Mouse (Mus musculus) inflammation-experienced regulatory T-cells, adult 6 months (primary cell): ENCODE results near the gene Edn2. TPM values are rescaled to one million over a fixed set of nuclear protein-coding genes. Genes with fewer than 3 reads are reported as not detected.

Experiments used
- ATAC-seq: one replicate; pipeline ENCODE4 v1.8.0; 2017
- polyA plus RNA-seq, 3 experiments: library from polyadenylated mRNA; unstranded; fragments of 100-300 nt; shearing (Covaris generic); gene quantifications; one replicate each; pipeline ENCODE4 v1.2.1; 2017

Edn2 gene
- not detected for polyA plus RNA-seq

GRCm38 (mm10) chr4:120161166-120161949, at the start of gene Edn2:
TSS of gene Edn2 (plus strand) at chr4:120161206.
- ATAC-seq, result peak; percentile 38

- no peak for ATAC-seq
Measured at GRCm38 (mm10) chr4:120115516-120115915, 45.5 kb upstream of the Edn2 start.

DNA sequence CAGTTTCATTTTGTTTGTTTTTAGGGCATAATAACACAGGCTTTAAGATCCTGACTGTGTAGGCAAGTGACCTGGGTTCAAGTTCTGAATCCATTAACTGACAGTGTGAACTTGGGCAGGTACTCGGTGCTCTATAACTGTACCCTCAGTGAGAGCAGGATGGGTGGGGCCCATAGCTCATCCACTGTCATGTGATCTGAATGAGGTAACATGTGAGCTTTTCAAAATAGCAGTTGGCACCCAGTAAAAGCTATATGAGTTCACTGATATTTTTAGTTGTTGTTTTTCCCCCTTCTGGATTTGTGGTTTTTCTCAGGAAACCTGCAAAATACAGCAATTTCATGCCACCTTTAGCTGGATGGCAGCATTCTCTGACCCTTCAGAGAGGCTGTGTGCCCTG, 44.7 kb upstream of the Edn2 start:
- no peak for ATAC-seq

GRCm38 (mm10) chr4:120120276-120120675, 40.7 kb upstream of the Edn2 start:
- peak; percentile 41 for ATAC-seq

DNA sequence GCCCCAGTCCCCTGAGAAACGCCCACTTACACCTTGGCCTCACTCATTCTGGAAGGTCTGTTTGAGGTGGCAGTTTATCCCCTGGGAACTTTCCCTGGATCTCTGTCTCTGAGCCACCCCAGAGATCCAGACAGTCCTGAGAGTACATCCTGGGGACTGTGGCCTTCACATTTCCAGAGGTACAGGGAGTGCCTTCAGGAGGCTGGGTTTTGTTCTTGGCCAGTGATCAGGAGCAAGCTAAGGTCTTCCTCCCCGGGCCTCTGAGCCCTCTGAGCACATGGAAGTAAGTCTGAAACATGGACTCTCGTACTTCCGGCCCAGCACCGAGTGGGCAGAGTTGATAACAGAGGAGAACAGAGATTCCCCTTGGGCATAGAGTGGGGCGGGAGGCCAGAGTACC, 36.4 kb upstream of the Edn2 start:
- ATAC-seq, result no peak

DNA sequence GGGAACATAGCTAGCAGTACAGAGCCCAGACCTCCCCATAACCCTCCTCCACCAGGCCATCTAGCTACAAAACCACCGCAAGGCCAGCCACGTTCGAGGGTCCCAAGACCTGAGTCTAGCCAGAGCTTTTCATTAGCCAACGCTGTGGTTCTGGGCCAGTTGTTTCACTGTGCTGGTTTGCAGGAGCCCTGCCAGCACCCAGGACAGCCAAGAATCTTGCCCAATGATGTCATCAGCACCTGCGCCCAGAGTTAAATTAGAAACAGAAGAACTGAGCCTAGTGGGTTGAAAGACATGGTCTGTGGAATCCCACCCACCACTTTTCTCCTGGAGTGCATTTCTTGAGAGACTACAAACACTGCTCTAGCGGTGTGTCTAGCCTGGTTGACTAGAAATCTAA, 35.0 kb upstream of the Edn2 start:
- ATAC-seq, result no peak

DNA sequence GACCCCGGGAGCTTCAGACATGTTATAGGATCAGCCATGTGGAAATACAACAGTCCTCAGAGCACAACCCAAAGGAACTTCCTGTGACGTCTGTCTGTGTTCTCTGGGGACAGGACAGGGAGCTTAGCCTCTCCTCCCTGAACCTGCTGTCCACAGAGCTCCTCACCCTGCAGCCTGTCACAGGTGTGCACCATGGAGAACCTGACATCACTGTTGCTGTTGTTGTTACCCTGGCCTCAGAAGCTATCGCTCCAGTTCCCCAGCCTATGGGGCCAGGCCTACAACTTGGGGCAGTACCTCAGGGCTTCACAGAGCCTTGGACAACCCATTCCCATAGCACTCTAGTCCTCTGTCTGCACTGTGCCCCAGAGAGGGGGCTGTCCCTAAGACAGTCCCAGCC, 33.7 kb upstream of the Edn2 start:
- no peak for ATAC-seq

DNA sequence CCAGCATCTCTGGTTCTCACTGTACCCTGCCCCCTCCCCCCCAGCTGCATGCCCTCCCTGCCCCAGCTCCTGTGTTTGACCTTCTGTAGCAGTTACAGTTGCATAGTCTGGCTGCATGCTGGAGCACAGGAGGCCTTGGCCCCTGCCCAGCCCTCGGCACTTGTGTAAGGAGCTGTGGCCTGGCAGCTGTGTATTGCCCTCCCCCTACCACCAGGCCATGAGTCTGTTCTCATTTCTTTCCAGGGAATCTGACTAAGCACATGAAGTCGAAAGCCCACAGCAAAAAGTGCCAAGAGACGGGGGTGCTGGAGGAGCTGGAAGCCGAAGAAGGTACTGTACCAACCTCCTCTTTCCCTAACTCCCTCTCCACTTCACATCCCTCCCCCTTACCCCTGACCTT, 33.0 kb upstream of the Edn2 start:
- ATAC-seq, result no peak

DNA sequence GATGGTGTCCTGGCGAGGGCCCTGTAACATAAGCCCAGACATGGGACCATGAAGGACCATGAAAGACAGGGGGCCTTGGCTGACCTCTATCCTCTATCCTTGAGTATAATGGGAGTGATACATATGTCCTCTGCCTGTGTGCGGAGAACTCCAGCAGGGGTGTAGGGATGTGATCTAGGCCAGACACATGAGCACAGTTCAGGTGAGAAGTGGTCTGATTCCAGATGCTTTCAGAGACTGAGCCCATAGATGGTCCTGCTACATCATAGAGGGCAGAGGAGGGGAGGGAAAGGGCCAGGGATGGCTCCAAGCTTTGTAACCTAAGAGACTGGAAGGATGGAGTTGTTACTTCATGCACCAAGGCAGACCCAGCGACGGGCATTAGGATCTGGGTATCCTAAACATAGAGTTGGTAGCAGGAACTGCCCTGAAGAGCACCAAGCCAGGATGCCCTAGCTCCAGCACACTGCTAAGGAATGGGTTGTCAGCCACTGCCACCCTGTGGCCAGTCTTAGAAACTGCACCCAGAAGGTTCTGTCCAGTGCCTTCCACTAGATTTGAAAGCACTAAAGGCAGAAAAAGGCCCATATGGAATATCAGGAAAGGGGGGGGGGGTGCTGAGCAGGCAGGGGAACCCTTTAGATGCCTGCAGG, 31.6 kb upstream of the Edn2 start:
- ATAC-seq, result peak; percentile 82

DNA sequence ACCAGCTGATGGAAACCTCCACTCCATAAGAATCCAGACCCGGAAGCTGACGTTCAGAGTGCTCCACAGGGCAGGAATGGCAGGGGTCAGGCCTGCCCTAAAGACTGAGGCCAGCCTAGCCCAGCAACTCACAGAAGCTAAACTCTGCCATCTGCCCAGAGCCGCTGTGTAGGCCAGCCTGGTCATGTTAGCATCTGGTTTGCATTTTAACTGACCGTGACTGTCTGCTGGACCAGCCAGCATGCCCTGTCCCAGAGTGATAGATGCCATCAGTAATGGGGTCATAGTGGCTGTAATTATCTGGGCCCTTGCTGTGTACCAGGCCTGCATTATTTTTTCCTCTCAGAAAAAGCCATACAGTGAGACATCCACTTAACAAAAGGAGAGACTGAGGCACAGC, 30.1 kb upstream of the Edn2 start:
- ATAC-seq, result no peak

DNA sequence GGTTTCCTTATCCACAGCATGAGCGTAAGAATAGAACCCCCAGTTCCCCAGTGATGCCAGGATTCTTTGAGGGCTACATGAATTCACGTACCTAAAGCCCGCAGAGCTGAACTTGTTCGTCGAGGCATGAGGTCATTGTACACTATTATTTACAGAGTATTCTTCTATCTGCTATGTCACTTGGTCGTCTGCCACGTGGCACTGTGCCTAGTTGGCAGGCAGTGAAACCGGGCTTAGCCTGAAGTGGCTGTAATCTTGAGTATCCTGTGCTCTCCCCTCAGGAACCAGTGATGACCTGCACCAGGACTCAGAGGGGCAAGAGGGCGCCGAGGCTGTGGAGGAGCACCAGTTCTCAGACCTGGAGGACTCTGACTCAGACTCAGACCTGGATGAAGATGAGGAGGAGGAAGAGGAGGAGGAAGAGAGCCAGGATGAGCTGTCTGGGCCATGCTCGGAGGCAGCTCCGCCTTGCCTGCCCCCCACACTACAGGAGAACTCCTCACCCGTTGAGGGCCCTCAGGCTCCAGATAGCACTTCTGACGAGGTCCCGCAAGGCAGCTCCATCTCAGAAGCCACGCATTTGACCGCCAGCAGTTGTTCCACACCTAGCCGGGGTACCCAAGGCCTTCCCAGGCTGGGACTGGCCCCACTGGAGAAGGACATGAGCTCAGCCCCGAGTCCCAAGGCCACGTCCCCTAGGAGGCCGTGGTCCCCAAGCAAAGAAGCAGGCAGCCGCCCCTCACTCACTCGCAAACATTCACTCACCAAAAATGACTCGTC, 29.4 kb upstream of the Edn2 start:
- ATAC-seq, result no peak

DNA sequence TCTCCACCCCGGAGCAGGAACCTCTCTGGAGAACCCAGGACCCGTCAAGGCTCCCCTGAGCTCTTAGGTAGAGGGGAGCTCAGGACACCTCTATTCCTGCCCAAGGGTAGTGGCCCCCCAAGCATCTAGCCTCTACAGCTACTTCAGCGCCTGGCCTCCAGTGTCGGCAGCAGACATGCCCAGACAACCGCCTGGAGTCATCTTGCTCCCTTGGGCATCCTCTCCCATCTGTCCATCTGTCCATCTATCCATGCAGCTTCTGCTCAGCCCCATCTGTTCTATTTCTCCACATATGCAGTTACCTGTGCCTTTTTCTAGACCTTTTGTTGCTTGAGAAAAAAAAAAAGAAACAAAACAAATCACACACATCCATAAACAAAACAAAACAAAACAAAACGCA, 26.8 kb upstream of the Edn2 start:
- no peak for ATAC-seq

DNA sequence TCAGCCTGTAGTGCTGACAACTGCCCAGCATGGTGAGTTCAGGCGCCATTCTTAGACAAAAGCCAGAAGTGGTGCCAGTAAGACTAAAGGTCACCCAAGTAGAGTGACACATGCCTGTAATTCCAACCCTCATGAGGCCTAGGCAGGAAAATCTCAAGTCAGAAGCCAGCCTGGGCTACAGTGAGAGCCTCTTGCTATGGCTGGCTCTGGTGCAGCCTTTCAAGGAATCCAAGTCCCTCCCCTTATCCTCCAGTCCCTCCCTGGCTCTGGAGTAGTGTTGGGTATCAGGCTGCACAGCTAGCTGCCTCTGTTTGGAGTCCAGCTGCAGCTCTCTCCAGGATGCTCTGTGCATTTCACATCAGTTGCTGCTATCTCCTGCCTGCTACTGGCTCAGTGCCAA, 19.2 kb upstream of the Edn2 start:
- no peak for ATAC-seq

GRCm38 (mm10) chr4:120142905-120143304, 18.1 kb upstream of the Edn2 start:
- no peak for ATAC-seq

GRCm38 (mm10) chr4:120144343-120144742, 16.7 kb upstream of the Edn2 start:
- ATAC-seq, result no peak

- ATAC-seq, result no peak
Measured at GRCm38 (mm10) chr4:120145931-120146330, 15.1 kb upstream of the Edn2 start.

DNA sequence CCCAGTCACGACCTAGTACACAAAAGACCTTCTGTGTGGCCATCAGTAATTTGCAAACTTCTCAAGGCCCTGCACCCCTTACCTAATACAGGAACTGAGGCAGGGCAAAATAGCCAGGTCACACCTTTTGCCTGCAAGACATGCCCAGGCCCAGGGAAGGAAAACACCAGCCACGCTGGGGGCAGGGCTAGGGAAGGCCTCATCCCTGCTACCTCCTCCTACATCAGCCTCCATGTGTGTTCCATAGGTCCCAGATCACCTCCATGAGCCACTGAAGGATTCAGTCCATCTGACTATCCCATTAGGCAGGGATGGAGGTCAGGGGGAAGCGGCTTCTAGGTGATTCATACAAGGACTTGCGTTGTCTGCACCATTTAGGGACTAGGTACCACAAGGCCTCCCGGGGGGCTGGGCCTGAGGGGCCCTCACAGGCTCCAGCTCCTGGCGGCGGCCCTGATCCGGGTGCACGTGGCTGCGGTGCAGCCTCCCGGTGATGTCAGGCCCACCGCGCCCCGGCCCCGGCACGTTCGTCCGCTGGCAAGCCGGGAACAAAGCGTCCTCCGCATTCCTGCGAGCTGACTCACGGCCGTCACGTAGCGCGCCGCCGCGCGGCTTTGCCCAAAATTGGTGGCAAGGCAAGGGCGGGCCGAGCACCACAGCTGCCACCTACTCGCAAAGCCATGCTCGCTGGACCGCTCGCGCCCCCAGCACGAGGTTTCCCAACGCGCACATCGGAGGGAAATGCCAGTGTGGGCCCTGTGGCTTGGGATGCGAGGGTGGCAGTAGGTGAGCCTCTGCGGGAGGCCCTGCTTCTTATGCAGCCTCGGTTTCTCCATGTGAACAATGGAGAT, 12.5 kb upstream of the Edn2 start:
- ATAC-seq, result peak; percentile 21

- no peak for ATAC-seq
Measured at GRCm38 (mm10) chr4:120149142-120149524, 11.9 kb upstream of the Edn2 start.

- no peak for ATAC-seq
Measured at GRCm38 (mm10) chr4:120150345-120150920, 10.6 kb upstream of the Edn2 start.

GRCm38 (mm10) chr4:120151906-120152305, 9.1 kb upstream of the Edn2 start:
- no peak for ATAC-seq

DNA sequence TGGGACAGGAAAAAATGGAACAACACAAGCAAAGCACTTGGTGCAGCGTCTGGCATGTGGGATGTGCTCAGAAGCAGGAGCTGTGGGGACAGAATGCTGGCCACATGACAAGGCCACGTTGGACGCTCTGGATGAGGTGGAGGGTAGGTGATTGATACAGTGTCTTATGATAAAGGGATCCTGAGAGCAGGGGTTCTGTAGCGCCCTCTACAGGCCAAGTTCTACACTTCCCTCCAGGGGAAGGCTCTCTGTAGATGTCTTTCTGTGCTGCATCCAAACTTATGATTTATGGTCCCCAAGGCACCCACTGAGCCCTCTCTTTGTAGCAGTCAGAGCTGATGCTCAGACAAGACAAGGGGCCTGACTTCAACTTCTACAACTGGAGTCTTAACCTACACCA, 8.4 kb upstream of the Edn2 start:
- no peak for ATAC-seq

- no peak for ATAC-seq
Measured at GRCm38 (mm10) chr4:120153736-120154135, 7.3 kb upstream of the Edn2 start.
